Mouse (Mus musculus): ENCODE data around the gene Fibp.

The Fibp gene

GRCm38 (mm10) chr19:5431911-5432464 is 28.4 kb upstream of the Fibp start:
- DNase-seq (ENCODE audit: low spot score in 2 of 2) = no peak

DNA sequence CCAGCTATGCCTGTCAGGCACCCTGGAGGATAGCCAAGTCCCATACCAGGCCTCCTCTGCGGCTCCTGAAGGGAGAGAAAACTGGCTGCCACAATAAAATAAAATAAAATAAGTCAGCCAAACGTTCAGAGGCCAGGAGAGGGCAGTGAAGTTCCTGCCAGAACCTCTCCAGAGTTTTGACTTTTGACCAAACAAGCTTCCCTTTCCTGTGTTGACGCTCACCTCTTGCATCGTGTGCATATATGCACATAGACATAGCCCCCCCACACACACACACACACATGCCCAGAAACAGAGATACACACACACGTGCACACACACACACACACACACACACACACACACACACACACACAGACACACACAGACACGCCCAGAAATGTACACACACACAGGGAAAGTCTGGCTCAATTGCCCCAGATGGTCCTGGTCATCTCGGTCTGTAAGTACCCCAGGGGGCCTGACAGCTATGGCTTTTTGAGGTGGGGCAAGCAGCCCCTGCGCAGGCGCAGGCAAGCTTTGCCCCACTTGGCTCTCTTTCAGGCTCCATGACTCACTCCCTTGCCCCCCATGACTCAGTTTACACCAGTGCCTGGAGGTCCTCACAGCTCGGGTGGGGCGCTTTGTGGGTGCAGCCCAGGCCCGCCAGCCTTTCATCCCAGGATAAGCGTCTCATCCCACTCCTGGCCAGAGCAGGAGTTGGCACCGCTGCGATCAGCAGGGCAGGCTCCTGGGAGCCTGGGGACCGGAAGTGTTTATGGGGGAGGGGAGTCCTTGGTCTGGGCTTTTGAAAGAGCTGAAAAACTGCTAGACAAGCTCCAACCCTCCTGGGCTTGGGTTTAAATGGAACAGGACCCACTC is 27.2 kb upstream of the Fibp start:
- DNase-seq (ENCODE audit: low spot score in 2 of 2) = peak; percentile 64 to 67

- no peak for DNase-seq (ENCODE audit: low spot score in 2 of 2)
Observed at GRCm38 (mm10) chr19:5433951-5434350, 26.5 kb upstream of the Fibp start.

DNA sequence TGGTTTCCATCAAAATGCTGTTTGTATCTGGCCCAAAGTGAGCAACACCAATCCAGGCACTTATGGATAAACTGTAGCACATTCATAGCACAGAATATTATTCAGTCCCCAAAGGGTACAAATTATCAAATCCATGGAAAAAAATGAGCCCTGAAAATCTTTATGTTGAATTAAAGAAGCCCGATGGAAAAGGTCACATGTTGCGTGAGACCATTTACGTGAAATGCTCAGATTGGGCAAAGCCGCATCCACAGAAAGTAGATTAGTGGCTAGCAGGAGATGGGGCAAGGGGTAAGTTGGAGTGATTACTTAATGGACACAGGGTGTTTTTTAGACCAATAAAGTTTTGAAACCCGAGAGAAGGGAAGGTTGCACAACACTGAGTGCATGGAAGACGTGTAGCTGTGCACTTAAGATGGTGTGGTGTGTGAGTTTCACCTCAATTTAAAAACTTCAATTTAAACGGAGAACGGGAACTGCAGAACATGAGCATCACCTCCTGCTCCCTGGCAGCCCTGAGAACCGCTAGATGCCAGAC is 16.0 kb upstream of the Fibp start:
- no peak for DNase-seq (ENCODE audit: low spot score in 2 of 2)

DNA sequence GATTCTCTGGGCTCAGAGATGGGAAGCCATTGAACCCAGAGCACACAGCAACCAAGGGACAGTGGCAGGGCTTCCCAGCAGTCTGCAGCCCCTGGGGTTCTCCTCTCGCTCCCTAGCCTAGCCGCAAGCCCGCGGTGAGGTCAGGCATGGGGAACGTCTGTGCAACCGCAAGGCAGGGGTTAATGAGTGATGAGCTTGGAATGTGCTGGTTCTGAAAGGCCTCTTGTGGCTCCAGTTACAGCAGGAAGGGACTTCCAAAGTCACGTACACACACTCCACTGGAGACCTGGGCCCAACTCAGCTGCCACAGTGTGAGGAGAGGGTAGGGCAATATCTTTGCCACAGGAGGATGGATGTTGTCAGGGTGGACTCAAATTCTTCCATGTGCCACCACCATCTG is 15.5 kb upstream of the Fibp start:
- DNase-seq (ENCODE audit: low spot score in 2 of 2) = no peak

DNA sequence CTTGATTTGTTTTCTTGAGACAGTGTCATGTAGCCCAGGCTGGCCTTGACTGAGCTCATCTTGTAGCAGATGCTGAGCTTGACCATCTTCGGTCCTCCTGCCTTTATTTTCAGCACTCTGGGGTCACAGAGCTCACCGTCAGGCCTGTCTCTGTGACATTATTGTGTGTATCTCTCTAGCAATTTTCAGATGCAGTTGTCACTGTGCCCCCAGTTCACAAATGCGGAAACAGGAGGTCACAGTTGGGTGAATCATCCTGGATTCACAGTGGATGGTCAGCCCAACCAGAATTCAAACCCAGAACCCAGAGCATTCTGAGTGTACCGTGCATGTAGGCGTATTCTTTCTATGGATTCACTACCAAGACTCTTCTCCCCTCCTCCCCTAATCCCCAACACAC is 14.7 kb upstream of the Fibp start:
- DNase-seq (ENCODE audit: low spot score in 2 of 2) = no peak

GRCm38 (mm10) chr19:5447515-5448353 is 12.7 kb upstream of the Fibp start, which contains the start of gene Fosl1:
Gene Fosl1 (plus strand): TSS chr19:5447547.
- DNase-seq (ENCODE audit: low spot score in 2 of 2) = peak; percentile 73 to 81

DNA sequence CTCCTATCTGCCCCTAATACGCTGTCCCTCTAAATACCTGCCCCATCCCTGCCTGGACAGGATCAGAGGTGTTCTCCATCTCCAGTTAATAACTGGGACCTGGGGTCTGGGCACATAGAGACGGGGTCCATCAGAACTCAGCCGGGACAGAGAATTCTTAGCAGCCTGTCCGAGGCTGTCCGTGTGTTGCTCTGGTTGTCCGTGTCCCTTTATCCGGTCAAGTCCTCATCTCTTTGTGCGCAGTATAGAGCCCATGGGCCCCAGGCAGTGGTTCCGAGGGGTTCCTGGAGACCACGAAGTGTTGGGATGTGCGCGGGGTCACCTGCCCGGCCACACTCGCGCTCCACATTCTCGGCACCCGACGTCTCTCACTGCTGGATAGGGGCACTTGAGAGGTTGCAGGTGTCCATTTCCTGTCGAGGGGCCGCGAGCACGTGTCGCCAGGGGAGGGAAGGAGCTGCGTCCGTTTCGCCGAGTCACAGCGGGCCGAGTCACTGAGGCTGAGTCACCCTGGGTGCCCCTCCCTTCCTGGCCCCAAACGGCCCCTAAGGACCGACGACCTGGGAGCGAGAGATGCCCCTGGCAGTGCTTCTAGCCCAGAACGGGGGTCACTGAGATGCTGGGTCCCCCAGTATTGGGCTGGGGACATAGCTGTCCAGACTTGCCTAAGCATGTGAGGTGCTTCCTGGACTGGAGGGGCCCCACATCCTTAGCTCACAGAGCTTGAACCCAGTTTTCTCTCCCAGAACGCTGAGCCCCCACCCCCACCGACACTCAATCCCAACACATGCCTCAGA is 11.9 kb upstream of the Fibp start:
- no peak for DNase-seq (ENCODE audit: low spot score in 2 of 2)

DNA sequence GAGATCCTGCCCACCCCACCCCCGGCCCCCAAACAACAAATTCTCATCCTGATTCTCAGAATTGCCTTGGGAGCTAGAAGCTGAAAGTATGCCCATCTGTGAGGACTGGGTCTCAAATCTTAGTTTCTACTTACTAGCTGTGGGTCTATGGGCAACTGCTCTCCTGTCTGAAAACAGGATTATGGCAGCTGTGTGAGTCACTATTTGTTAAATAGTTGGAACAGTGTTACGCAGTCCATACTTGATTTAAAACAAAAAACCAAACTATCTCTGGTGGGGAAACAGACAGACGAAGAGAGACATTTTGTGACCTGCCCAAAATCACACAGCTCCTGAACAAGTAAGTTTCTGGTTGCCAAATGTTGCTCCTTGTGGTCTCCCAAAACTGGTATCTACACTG is 10.7 kb upstream of the Fibp start:
- DNase-seq (ENCODE audit: low spot score in 2 of 2) = no peak

DNA sequence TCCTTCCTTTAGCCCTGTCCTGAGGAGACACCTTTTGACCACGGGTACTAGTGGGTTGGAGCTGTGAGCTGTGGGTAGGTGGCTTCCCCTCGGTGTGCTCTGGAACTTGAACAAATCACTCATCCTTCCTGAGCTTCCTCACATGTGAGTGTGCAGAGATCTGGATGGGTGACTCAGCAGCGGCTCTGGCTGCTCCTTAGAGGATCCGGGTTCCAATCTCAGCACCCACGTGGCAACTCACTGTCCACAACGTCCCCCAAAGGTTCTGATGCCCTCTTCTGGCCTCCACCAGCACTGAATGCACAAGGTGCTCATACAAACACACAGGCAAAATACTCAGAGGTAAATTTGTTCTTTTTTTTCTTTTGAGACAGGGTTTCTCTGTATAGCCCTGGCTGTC is 8.6 kb upstream of the Fibp start:
- DNase-seq (ENCODE audit: low spot score in 2 of 2) = no peak

- DNase-seq (ENCODE audit: low spot score in 2 of 2) = no peak
Observed at GRCm38 (mm10) chr19:5455037-5455436, 5.4 kb upstream of the Fibp start.

- DNase-seq (ENCODE audit: low spot score in 2 of 2) = no peak
Observed at GRCm38 (mm10) chr19:5455568-5455967, 4.8 kb upstream of the Fibp start.

GRCm38 (mm10) chr19:5456241-5456921 is 4.0 kb upstream of the Fibp start:
- no peak for DNase-seq (ENCODE audit: low spot score in 2 of 2)

GRCm38 (mm10) chr19:5456922-5457745 is 3.3 kb upstream of the Fibp start:
- peak; percentile 94 to 96 for DNase-seq (ENCODE audit: low spot score in 2 of 2)

- DNase-seq (ENCODE audit: low spot score in 2 of 2) = no peak
Observed at GRCm38 (mm10) chr19:5457746-5458442, 2.5 kb upstream of the Fibp start, which contains the start of gene Ccdc85b. Gene Ccdc85b (minus strand): TSS chr19:5457894.

DNA sequence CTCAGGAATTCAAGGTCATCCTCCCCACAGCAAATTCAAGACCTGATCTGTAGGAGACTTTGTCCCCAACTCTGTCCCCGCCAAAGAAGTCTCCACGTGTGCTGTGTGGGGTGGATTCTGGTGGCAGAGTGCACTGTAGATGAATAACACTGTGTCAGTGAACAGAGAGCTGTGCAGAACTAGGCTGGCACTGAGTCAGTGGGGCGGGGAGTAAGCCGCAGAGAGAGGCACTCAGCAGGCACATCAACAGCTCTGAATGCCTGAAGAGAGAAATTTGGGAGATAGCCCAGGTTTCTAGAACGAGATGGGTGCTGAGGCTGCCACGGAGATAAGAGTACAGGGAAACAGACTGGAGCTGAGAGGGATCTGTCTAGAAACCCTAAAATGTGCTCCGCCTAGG is 1.4 kb upstream of the Fibp start:
- DNase-seq (ENCODE audit: low spot score in 2 of 2) = no peak

- no peak for DNase-seq (ENCODE audit: low spot score in 2 of 2)
Observed at GRCm38 (mm10) chr19:5459896-5460295, 519 bp upstream of the Fibp start.

DNA sequence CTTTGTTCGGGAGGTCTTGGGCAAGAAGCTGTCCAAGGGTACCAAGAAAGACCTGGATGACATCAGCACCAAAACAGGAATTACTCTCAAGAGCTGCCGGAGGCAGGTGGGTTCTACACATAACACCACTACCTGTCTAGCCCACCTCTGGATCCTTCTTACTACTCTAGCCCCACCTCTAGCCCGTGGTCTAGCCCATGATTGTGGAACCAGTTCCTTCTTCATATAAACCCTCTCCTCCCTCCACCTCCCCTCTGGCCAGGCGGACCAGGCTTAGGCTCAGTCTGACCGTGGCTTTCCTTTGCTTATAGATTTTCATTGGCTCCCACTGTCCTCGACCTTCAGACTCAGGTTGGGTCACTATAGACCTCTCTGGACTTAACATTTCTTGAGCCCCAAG is 996 bp downstream of the Fibp start:
- no peak for DNase-seq (ENCODE audit: low spot score in 2 of 2)

- DNase-seq (ENCODE audit: low spot score in 2 of 2) = no peak
Observed at GRCm38 (mm10) chr19:5463212-5463611, 2.8 kb downstream of the Fibp start.

Data from thymus, postnatal 10 days (tissue).